Mouse (Mus musculus): ENCODE measurements at regions not wholly inside any gene's neighbourhood (a gene's known extent, or its start where the extent isn't known, plus 50 kb on each side); places are given as distances from the start of the nearest gene placed in this dataset.

DNA sequence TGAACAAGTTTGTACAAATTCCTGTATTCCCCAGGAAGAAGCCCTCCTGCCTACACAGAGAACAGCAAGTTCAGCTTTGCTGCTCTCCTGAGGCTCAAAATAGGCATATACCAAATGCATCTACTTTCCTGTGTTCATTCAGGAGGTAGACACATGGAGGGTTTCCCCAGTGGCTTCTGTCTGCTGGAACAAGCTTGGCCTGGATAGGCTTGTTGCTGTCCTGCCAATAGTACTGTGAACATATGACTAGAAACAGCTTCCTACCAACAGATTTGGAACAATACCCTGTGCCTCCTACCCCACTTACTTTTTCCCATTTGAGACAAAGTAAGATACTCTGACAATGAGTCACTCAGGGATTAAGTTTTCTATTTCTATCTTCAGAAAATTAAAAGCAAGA, 93.8 kb upstream of the Wdpcp start:
- CTCF ChIA-PET = no interaction called here
- POLR2A ChIA-PET = no interaction called here

DNA sequence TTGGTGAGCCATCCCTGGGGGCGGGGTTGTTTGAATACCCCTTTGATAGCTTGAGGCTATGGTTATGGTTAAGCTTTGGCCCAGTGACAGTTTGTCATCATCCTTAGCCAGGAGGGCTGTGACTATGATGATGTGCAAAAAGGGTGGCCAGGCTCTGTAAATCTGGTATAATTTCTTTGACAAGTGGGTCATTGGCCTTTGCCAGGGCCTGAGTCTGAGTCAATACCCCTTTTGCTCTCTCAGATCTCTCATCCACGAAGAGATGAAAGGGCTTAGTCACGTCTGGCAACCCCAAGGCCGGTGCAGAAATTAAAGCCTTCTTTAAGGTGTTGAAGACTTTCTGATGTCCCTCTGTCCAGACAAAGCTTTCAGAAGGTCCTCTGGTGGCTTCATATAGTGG, 99.7 kb upstream of the Ugp2 start:
- ChIA-PET POLR2A (interaction anchor here in 1 of 4 experiments (0.6 to 0.7 kb wide), 3 partner anchors 64 to 792 kb away, joined by 3 to 5 read pairs (median 4); no protein-coding TSS in a partner anchor), CTCF (interaction anchor here in 1 of 4 experiments (0.7 kb wide), 1 partner anchor 677 kb away, joined by 3 read pairs; no protein-coding TSS in a partner anchor)

DNA sequence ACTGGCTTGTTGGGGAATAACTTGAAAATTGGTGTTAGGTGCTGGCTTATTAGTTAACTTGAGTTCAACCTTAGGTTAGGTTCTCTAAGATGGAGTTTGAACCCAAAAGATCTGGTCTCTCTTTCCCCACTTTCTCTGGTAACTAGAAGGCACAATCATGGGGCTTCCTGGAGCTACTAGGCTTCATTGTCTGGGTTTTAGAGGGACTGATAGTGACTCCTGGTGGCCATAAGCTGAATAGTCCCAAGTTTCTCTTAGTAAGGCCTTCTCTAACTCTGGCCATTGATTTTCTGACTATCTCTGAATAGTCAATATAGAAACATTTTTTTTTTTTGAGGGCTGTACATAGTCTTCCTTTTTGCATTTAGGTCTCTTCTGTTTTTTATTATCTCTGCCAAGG, 97.5 kb upstream of the Ugp2 start:
- POLR2A ChIA-PET = interaction anchor here in 1 of 4 experiments (1.4 kb wide), 1 partner anchor 100 kb away, joined by 3 read pairs; no protein-coding TSS in a partner anchor
- CTCF ChIA-PET = interaction anchor here (0.5 to 1.7 kb wide), 13 partner anchors 47 to 696 kb away, joined by 3 to 6 read pairs (median 3); no protein-coding TSS in a partner anchor

DNA sequence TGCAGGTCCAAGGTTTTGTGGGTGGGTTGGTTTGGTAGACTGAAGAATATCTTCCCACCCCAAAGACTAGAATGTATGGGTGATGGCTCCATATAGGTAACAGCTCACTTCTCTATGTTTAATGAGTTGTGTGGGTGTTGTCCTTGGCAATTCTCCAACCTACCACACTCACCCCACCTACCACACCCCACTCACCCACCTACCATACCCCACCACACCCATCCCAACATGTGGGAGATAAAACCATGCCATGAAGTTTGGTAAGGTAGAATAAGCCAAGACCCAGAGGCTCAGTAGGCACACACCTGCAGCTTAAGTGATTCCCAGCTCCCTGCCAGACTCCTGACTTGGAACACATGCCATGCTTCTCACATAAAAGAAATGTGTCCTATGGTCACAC, 89.0 kb upstream of the Ugp2 start:
- ChIA-PET CTCF (no interaction called here), POLR2A (no interaction called here)

- ChIA-PET POLR2A (no interaction called here), CTCF (no interaction called here)
These were observed 82.5 kb upstream of the Ugp2 start for GRCm38 (mm10) chr11:21453308-21454106.

GRCm38 (mm10) chr11:21433726-21434125, 62.7 kb upstream of the Ugp2 start:
- POLR2A ChIA-PET = interaction anchor here in 1 of 4 experiments (1.0 kb wide), 1 partner anchor 63 kb away, joined by 4 read pairs; no protein-coding TSS in a partner anchor
- CTCF ChIA-PET = interaction anchor here (0.5 to 1.2 kb wide), 9 partner anchors 10 to 518 kb away, joined by 3 to 5 read pairs (median 3); no protein-coding TSS in a partner anchor

- POLR2A ChIA-PET = no interaction called here
- CTCF ChIA-PET = no interaction called here
These were observed 59.0 kb upstream of the Ugp2 start for GRCm38 (mm10) chr11:21430021-21430420.

DNA sequence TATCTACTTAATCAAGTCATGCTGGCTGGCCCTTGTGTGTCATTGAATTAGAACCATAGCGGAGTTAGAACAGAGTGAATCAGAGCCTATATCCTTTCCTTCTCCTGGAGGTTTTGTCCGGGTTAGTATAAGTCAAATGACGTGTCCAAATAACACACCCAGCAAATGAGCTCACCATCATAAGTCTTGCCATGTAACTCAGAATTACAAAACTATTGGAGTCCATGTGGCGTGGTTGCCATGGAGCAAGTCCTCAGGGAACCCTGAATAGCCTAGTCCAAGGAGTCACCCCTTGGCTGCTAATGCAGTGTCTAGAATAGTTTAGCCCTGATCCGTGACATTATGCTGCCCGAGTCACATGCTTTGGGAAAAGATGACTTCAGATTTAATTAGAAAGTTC, 57.7 kb upstream of the Ugp2 start:
- CTCF ChIA-PET = no interaction called here
- POLR2A ChIA-PET = no interaction called here

DNA sequence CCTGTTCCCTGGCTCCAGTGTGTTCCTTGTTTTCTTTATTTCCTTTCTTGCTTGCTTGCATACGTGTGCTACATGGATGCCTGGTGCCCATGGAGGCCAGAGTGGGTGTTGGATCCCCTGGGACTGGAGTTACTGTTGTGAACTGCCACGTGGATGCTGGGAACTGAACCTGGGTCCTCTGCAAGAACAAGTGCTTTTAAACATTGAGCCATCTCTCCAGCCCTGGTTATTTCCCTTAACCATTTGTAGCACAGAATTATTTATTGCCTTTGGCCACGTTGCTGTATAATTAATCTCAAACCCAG, 57.0 kb upstream of the Ugp2 start:
- ChIA-PET POLR2A (no interaction called here), CTCF (no interaction called here)

DNA sequence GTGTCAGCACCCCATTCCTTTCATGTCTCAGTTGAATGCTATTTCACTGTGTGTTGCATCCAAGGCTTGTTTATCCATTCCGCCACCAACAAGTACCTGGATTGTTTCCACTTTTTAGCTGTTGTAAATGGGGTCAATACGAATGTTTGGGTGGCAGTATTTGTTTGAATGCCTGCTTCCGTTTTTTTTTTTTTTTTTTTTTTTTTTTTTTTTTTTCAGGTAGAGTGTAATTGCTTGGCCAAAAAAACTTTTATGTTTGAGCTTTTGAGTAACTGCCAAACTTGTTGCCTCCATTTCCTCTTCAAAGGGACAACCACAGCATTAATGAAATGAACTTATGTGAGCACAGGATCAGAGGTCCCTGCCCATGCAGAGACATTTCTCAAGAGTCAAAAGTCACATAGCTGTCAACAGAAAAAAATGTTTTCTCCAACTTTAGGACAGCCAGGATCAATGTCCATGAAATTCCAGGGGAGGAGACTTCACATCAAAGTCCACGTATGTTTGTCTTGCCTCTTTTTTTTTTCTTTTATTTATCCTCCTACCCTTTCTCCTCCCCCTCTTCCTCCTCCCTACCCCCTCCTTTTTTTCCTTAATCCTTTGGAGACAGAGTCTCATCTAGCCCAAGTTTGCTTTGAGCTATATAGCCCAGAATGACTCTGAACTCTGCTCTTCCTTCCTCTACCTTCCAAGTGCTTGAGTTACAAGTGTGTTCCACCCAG, 56.5 kb upstream of the Ugp2 start:
- POLR2A ChIA-PET = interaction anchor here in 1 of 4 experiments (0.6 kb wide), 2 partner anchors 25 to 367 kb away, joined by 3 to 4 read pairs; no protein-coding TSS in a partner anchor
- CTCF ChIA-PET = interaction anchor here in 1 of 4 experiments (0.7 kb wide), 1 partner anchor 568 kb away, joined by 4 read pairs; no protein-coding TSS in a partner anchor

DNA sequence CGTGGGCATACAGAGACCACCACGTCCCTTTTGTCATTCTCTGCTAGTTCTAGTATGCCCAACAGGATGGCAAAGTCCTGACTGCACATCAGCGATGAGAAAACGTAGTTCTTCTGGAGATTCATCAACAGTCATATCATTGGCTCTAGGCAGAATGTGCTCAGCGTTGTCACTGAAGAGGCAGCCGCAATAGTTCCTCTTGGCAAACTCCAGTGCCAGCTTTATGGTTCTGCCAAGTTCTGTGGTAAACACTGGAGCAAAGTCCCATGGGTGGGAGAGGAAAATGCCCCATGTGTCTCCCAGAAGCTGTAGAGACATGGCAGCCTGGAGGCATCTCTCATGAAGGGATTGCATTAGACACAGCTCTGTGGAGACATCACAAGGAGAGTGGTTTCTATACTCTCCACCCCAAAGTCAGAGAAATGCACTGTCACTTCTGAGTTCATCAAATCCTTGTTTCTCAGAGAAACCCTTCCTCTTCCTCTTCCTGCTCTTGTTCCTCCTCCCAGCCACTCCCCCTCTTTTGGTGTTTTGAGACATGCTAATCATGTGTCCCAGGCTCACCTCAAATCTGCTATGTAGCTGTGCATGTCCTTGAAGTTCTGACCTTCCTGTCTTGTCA, 54.6 kb upstream of the Ugp2 start:
- ChIA-PET POLR2A (no interaction called here), CTCF (no interaction called here)

DNA sequence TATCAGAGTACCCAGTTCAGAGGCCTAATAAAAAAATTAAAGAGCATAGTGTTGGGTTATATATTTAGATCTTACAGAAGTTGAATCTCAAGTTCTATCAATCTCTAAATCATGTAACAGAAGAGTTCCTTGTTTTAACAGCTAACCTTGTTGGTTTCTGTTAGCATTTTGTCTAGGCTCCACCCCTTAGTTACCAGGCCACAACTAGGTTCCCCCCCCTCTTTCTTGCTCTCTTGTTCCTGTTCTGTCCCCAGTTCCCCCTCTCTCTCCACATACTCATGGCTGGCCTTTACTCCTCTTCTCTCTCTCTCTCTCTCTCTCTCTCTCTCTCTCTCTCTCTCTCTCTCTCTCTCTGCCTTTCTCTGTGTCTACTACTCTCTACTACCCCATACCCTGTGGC, 53.3 kb upstream of the Ugp2 start:
- POLR2A ChIA-PET = interaction anchor here in 1 of 4 experiments (0.7 kb wide), 1 partner anchor 16 kb away, joined by 5 read pairs; no protein-coding TSS in a partner anchor
- CTCF ChIA-PET = no interaction called here

GRCm38 (mm10) chr11:21422281-21422878, 51.4 kb upstream of the Ugp2 start:
- ChIA-PET POLR2A (no interaction called here), CTCF (no interaction called here)
